Mouse (Mus musculus): ENCODE data around the gene Tmem60. TPM values are rescaled to one million over a fixed set of nuclear protein-coding genes. Genes with fewer than 3 reads are reported as not detected.

The Tmem60 gene
- polyA plus RNA-seq, 1 experiment from 2014 or later, result 43.6 TPM

- no peak overlapping the region for H3K4me2 ChIP-seq (replicated peaks; ENCODE audit: low read depth)
- ATAC-seq, result no peak
- WGBS, result 80% methylated on average over 4 of the region's 4 CpGs
- no peak overlapping the region for H3K27ac ChIP-seq (ENCODE audit: low read depth, low read length)
- no peak overlapping the region for H3K9ac ChIP-seq (ENCODE audit: low read depth, low read length)
- H3K9me3 ChIP-seq (ENCODE audit: control insufficient read depth), result no peaks in the 10 kb centered on the region
- H3K4me3 ChIP-seq (ENCODE audit: low read depth, low read length), result no peak overlapping the region
- no peaks in the 10 kb centered on the region for H3K36me3 ChIP-seq (ENCODE audit: control insufficient read depth, insufficient read depth)
- TF ChIP-seq CTCF (IDR thresholded peaks at IDR 0.05; ENCODE audit: low read depth), result no peak
- H3K27me3 ChIP-seq (replicated peaks; ENCODE audit: control insufficient read depth, insufficient read depth, low read length), result no peaks in the 10 kb centered on the region
- H3K4me1 ChIP-seq (replicated peaks; ENCODE audit: control insufficient read depth, insufficient read depth, low read length), result no peaks in the 10 kb centered on the region
Measured at GRCm38 (mm10) chr5:20855066-20855465, 26.9 kb upstream of the Tmem60 start.

GRCm38 (mm10) chr5:20858404-20858803, 23.6 kb upstream of the Tmem60 start:
- no peaks in the 10 kb centered on the region for H3K36me3 ChIP-seq (ENCODE audit: control insufficient read depth, insufficient read depth)
- no peaks in the 10 kb centered on the region for H3K9me3 ChIP-seq (ENCODE audit: control insufficient read depth)
- no peak overlapping the region for H3K4me2 ChIP-seq (replicated peaks; ENCODE audit: low read depth)
- H3K27ac ChIP-seq (ENCODE audit: low read depth, low read length), result no peak overlapping the region
- H3K4me1 ChIP-seq (replicated peaks; ENCODE audit: control insufficient read depth, insufficient read depth, low read length), result no peaks in the 10 kb centered on the region
- H3K9ac ChIP-seq (ENCODE audit: low read depth, low read length), result no peak overlapping the region
- H3K27me3 ChIP-seq (replicated peaks; ENCODE audit: control insufficient read depth, insufficient read depth, low read length), result no peaks in the 10 kb centered on the region
- TF ChIP-seq CTCF (IDR thresholded peaks at IDR 0.05; ENCODE audit: low read depth), result no peak
- no peak for ATAC-seq
- WGBS, result 76% methylated on average over 2 of the region's 2 CpGs
- H3K4me3 ChIP-seq (ENCODE audit: low read depth, low read length), result no peak overlapping the region

GRCm38 (mm10) chr5:20860565-20860964, 21.4 kb upstream of the Tmem60 start:
- no peak for ATAC-seq
- Histone ChIP-seq H3K27me3 (replicated peaks; ENCODE audit: control insufficient read depth, insufficient read depth, low read length) (no peaks in the 10 kb centered on the region), H3K9me3 (ENCODE audit: control insufficient read depth) (no peaks in the 10 kb centered on the region), H3K4me2 (replicated peaks; ENCODE audit: low read depth) (no peak overlapping the region), H3K36me3 (ENCODE audit: control insufficient read depth, insufficient read depth) (no peaks in the 10 kb centered on the region), H3K9ac (ENCODE audit: low read depth, low read length) (no peak overlapping the region), H3K4me3 (ENCODE audit: low read depth, low read length) (no peak overlapping the region), H3K4me1 (replicated peaks; ENCODE audit: control insufficient read depth, insufficient read depth, low read length) (no peaks in the 10 kb centered on the region), H3K27ac (ENCODE audit: low read depth, low read length) (no peak overlapping the region)
- WGBS, result 85% methylated on average over 4 of the region's 4 CpGs
- no peak for TF ChIP-seq CTCF (IDR thresholded peaks at IDR 0.05; ENCODE audit: low read depth)

GRCm38 (mm10) chr5:20861901-20862300, 20.1 kb upstream of the Tmem60 start:
- H3K36me3 ChIP-seq (ENCODE audit: control insufficient read depth, insufficient read depth), result no peaks in the 10 kb centered on the region
- H3K9me3 ChIP-seq (ENCODE audit: control insufficient read depth), result no peaks in the 10 kb centered on the region
- H3K4me2 ChIP-seq (replicated peaks; ENCODE audit: low read depth), result no peak overlapping the region
- TF ChIP-seq CTCF (IDR thresholded peaks at IDR 0.05; ENCODE audit: low read depth), result no peak
- H3K27me3 ChIP-seq (replicated peaks; ENCODE audit: control insufficient read depth, insufficient read depth, low read length), result no peaks in the 10 kb centered on the region
- no peak for ATAC-seq
- no peak overlapping the region for H3K27ac ChIP-seq (ENCODE audit: low read depth, low read length)
- H3K4me1 ChIP-seq (replicated peaks; ENCODE audit: control insufficient read depth, insufficient read depth, low read length), result no peaks in the 10 kb centered on the region
- no peak overlapping the region for H3K4me3 ChIP-seq (ENCODE audit: low read depth, low read length)
- H3K9ac ChIP-seq (ENCODE audit: low read depth, low read length), result no peak overlapping the region
- WGBS, result 94% methylated on average over 2 of the region's 2 CpGs

GRCm38 (mm10) chr5:20864216-20864969, 17.6 kb upstream of the Tmem60 start:
- H3K4me2 ChIP-seq (replicated peaks; ENCODE audit: low read depth), result no peak overlapping the region
- no peaks in the 10 kb centered on the region for H3K9me3 ChIP-seq (ENCODE audit: control insufficient read depth)
- no peak overlapping the region for H3K4me3 ChIP-seq (ENCODE audit: low read depth, low read length)
- TF ChIP-seq CTCF (IDR thresholded peaks at IDR 0.05; ENCODE audit: low read depth), result no peak
- no peaks in the 10 kb centered on the region for H3K36me3 ChIP-seq (ENCODE audit: control insufficient read depth, insufficient read depth)
- H3K27me3 ChIP-seq (replicated peaks; ENCODE audit: control insufficient read depth, insufficient read depth, low read length), result no peaks in the 10 kb centered on the region
- no peak overlapping the region for H3K9ac ChIP-seq (ENCODE audit: low read depth, low read length)
- 59% methylated on average over 4 of the region's 4 CpGs for WGBS
- H3K4me1 ChIP-seq (replicated peaks; ENCODE audit: control insufficient read depth, insufficient read depth, low read length), result no peaks in the 10 kb centered on the region
- H3K27ac ChIP-seq (ENCODE audit: low read depth, low read length), result no peak overlapping the region
- no peak for ATAC-seq

GRCm38 (mm10) chr5:20865193-20865755, 16.7 kb upstream of the Tmem60 start:
- no peak overlapping the region for H3K27ac ChIP-seq (ENCODE audit: low read depth, low read length)
- H3K9ac ChIP-seq (ENCODE audit: low read depth, low read length), result no peak overlapping the region
- TF ChIP-seq CTCF (IDR thresholded peaks at IDR 0.05; ENCODE audit: low read depth), result no peak

More at GRCm38 (mm10) chr5:20865193-20865755, 16.7 kb upstream of the Tmem60 start:
- no peaks in the 10 kb centered on the region for H3K36me3 ChIP-seq (ENCODE audit: control insufficient read depth, insufficient read depth)
- ATAC-seq, result no peak
- 55% methylated on average over 2 of the region's 2 CpGs for WGBS
- no peaks in the 10 kb centered on the region for H3K9me3 ChIP-seq (ENCODE audit: control insufficient read depth)
- H3K27me3 ChIP-seq (replicated peaks; ENCODE audit: control insufficient read depth, insufficient read depth, low read length), result no peaks in the 10 kb centered on the region
- no peaks in the 10 kb centered on the region for H3K4me1 ChIP-seq (replicated peaks; ENCODE audit: control insufficient read depth, insufficient read depth, low read length)
- no peak overlapping the region for H3K4me2 ChIP-seq (replicated peaks; ENCODE audit: low read depth)
- no peak overlapping the region for H3K4me3 ChIP-seq (ENCODE audit: low read depth, low read length)

All from intestine, postnatal 0 days (tissue).